Mouse (Mus musculus): ENCODE measurements around the gene Tbk1. TPM values are rescaled to one million over a fixed set of nuclear protein-coding genes. Genes with fewer than 3 reads are reported as not detected.

Gene Tbk1
- polyA plus RNA-seq, 1 experiment from 2014 or later, result 34.8 TPM

GRCm38 (mm10) chr10:121623670-121624069, 37.1 kb upstream of the Tbk1 start:
- Histone ChIP-seq H3K9me3 (ENCODE audit: control insufficient read depth, low read length) (no peaks in the 10 kb centered on the region), H3K36me3 (ENCODE audit: control insufficient read depth, insufficient read depth, low read length) (peaks cover 39% of the 10 kb centered on the region), H3K4me1 (replicated peaks; ENCODE audit: control insufficient read depth, insufficient read depth, low read length) (peaks cover 9% of the 10 kb centered on the region), H3K27me3 (replicated peaks; ENCODE audit: control insufficient read depth, insufficient read depth, low read length) (no peaks in the 10 kb centered on the region), H3K4me2 (ENCODE audit: low read length) (no peak overlapping the region), H3K4me3 (ENCODE audit: low read depth, low read length) (no peak overlapping the region), H3K27ac (ENCODE audit: low read depth) (no peak overlapping the region), H3K9ac (ENCODE audit: low read length) (no peak overlapping the region)
- ATAC-seq (replicated peaks; ENCODE audit: low FRiP score, low TSS enrichment, low read depth), result no peak
- no peak for DNase-seq (ENCODE audit: low spot score)
- 82% methylated on average over 7 of the region's 7 CpGs for WGBS

GRCm38 (mm10) chr10:121622431-121622830, 35.8 kb upstream of the Tbk1 start:
- Histone ChIP-seq H3K9ac (ENCODE audit: low read length) (no peak overlapping the region), H3K36me3 (ENCODE audit: control insufficient read depth, insufficient read depth, low read length) (peaks cover 52% of the 10 kb centered on the region), H3K4me2 (ENCODE audit: low read length) (no peak overlapping the region), H3K27me3 (replicated peaks; ENCODE audit: control insufficient read depth, insufficient read depth, low read length) (no peaks in the 10 kb centered on the region), H3K27ac (ENCODE audit: low read depth) (no peak overlapping the region), H3K4me1 (replicated peaks; ENCODE audit: control insufficient read depth, insufficient read depth, low read length) (peaks cover 9% of the 10 kb centered on the region), H3K4me3 (ENCODE audit: low read depth, low read length) (no peak overlapping the region), H3K9me3 (ENCODE audit: control insufficient read depth, low read length) (no peaks in the 10 kb centered on the region)
- WGBS, result 85% methylated on average over 6 of the region's 6 CpGs
- DNase-seq (ENCODE audit: low spot score) (no peak), ATAC-seq (replicated peaks; ENCODE audit: low FRiP score, low TSS enrichment, low read depth) (no peak)

GRCm38 (mm10) chr10:121615935-121616334, 29.3 kb upstream of the Tbk1 start:
- Histone ChIP-seq H3K36me3 (ENCODE audit: control insufficient read depth, insufficient read depth, low read length) (peaks cover 89% of the 10 kb centered on the region), H3K4me3 (ENCODE audit: low read depth, low read length) (no peak overlapping the region), H3K27me3 (replicated peaks; ENCODE audit: control insufficient read depth, insufficient read depth, low read length) (no peaks in the 10 kb centered on the region), H3K4me1 (replicated peaks; ENCODE audit: control insufficient read depth, insufficient read depth, low read length) (no peaks in the 10 kb centered on the region), H3K4me2 (ENCODE audit: low read length) (no peak overlapping the region), H3K9me3 (ENCODE audit: control insufficient read depth, low read length) (no peaks in the 10 kb centered on the region), H3K27ac (ENCODE audit: low read depth) (no peak overlapping the region), H3K9ac (ENCODE audit: low read length) (no peak overlapping the region)
- no peak for DNase-seq (ENCODE audit: low spot score)
- ATAC-seq (replicated peaks; ENCODE audit: low FRiP score, low TSS enrichment, low read depth), result no peak
- 69% methylated on average over 7 of the region's 7 CpGs for WGBS

DNA sequence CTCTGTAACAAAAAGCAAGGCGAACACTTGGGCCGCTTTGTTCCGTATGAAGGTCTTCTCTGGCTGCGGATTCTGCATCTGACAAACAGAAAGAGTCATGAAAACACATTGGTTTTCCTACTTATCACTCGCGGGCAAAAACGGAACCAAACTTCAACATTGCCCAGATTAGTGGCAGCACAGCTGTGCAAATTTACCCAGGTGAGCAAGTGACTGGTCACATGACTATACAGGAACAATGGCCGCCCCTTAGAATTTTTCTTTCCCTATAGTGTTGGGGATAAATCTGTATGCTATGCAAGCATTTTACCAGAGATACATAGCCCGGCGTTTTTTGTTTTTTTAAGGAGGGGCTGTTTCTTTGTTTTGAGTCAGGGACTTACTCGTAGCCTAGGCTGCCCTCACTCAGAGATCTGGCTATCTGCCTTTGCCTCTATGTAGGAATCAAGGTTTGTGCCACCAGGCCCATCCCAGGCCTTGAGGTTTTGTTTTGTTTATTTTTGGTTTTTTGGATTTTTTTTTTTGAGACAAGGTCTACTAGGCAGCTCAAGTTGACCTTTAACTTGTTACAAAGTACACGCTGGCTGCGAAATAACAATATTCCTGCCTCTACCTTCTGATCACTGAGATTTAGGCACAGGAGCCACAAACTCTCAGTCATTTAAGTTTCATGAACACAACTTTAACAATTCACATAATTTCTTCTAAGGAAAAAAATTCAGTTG, 28.7 kb upstream of the Tbk1 start:
- Histone ChIP-seq H3K27me3 (replicated peaks; ENCODE audit: control insufficient read depth, insufficient read depth, low read length) (no peaks in the 10 kb centered on the region), H3K9ac (ENCODE audit: low read length) (no peak overlapping the region), H3K4me1 (replicated peaks; ENCODE audit: control insufficient read depth, insufficient read depth, low read length) (no peaks in the 10 kb centered on the region), H3K4me3 (ENCODE audit: low read depth, low read length) (no peak overlapping the region), H3K36me3 (ENCODE audit: control insufficient read depth, insufficient read depth, low read length) (peaks cover 89% of the 10 kb centered on the region), H3K4me2 (ENCODE audit: low read length) (no peak overlapping the region), H3K27ac (ENCODE audit: low read depth) (no peak overlapping the region), H3K9me3 (ENCODE audit: control insufficient read depth, low read length) (no peaks in the 10 kb centered on the region)
- 91% methylated on average over 13 of the region's 13 CpGs for WGBS
- DNase-seq (ENCODE audit: low spot score) (no peak), ATAC-seq (replicated peaks; ENCODE audit: low FRiP score, low TSS enrichment, low read depth) (no peak)

DNA sequence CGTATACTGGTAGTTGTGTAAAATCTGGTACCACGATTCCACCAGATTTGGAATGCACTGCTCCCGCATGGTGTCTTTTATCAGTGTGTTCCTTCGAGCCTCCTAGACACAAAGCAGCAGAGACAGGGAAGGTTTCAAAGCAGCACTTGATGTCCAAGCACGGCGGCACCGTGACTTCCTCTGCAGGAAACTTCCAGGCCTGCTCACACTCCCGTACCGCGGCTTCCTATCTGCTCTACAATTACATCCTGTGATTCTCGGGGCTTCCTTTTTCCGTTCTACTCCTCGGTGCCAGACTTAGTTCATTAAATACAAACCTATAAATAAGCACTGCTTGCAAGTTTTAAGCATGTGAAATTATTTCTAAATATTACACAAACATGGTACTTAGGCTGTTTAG, 27.0 kb upstream of the Tbk1 start:
- no peak overlapping the region for H3K27ac ChIP-seq (ENCODE audit: low read depth)
- ATAC-seq (replicated peaks; ENCODE audit: low FRiP score, low TSS enrichment, low read depth) (no peak), DNase-seq (ENCODE audit: low spot score) (no peak)
- H3K36me3 ChIP-seq (ENCODE audit: control insufficient read depth, insufficient read depth, low read length), result peaks cover 89% of the 10 kb centered on the region
- H3K9me3 ChIP-seq (ENCODE audit: control insufficient read depth, low read length), result no peaks in the 10 kb centered on the region
- no peak overlapping the region for H3K4me3 ChIP-seq (ENCODE audit: low read depth, low read length)
- H3K9ac ChIP-seq (ENCODE audit: low read length), result no peak overlapping the region
- WGBS, result 90% methylated on average over 13 of the region's 13 CpGs
- no peak overlapping the region for H3K4me2 ChIP-seq (ENCODE audit: low read length)
- no peaks in the 10 kb centered on the region for H3K4me1 ChIP-seq (replicated peaks; ENCODE audit: control insufficient read depth, insufficient read depth, low read length)
- H3K27me3 ChIP-seq (replicated peaks; ENCODE audit: control insufficient read depth, insufficient read depth, low read length), result no peaks in the 10 kb centered on the region

DNA sequence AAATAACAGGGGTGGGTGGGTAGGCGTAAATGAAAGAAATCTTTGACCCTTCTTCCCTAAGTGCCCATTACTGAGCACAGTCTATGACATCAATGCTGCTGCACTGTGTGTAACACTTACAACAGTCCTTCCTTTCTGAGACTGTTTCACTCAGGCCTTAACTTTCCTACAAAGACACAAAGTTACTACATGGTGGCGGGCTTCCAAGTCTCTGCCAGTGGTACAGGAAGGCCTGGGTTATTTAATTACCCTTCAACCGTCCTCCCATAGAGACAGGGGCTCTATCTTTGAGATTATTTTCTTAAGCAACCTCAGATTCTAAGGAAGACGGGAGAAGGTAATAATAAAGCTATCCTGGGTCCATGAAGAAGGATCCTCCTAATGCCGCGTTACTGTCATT, 25.9 kb upstream of the Tbk1 start:
- no peak overlapping the region for H3K27ac ChIP-seq (ENCODE audit: low read depth)
- no peak overlapping the region for H3K4me2 ChIP-seq (ENCODE audit: low read length)
- H3K4me3 ChIP-seq (ENCODE audit: low read depth, low read length), result no peak overlapping the region
- H3K9me3 ChIP-seq (ENCODE audit: control insufficient read depth, low read length), result no peaks in the 10 kb centered on the region
- peaks cover 89% of the 10 kb centered on the region for H3K36me3 ChIP-seq (ENCODE audit: control insufficient read depth, insufficient read depth, low read length)
- DNase-seq (ENCODE audit: low spot score), result no peak
- no peak overlapping the region for H3K9ac ChIP-seq (ENCODE audit: low read length)
- H3K4me1 ChIP-seq (replicated peaks; ENCODE audit: control insufficient read depth, insufficient read depth, low read length), result no peaks in the 10 kb centered on the region
- 94% methylated on average over 6 of the region's 6 CpGs for WGBS
- no peak for ATAC-seq (replicated peaks; ENCODE audit: low FRiP score, low TSS enrichment, low read depth)
- H3K27me3 ChIP-seq (replicated peaks; ENCODE audit: control insufficient read depth, insufficient read depth, low read length), result no peaks in the 10 kb centered on the region

GRCm38 (mm10) chr10:121611587-121611986, 25.0 kb upstream of the Tbk1 start:
- no peak overlapping the region for H3K4me2 ChIP-seq (ENCODE audit: low read length)
- no peak overlapping the region for H3K9ac ChIP-seq (ENCODE audit: low read length)
- H3K27ac ChIP-seq (ENCODE audit: low read depth), result no peak overlapping the region
- no peaks in the 10 kb centered on the region for H3K9me3 ChIP-seq (ENCODE audit: control insufficient read depth, low read length)
- ATAC-seq (replicated peaks; ENCODE audit: low FRiP score, low TSS enrichment, low read depth) (no peak), DNase-seq (ENCODE audit: low spot score) (no peak)
- peaks cover 89% of the 10 kb centered on the region for H3K36me3 ChIP-seq (ENCODE audit: control insufficient read depth, insufficient read depth, low read length)
- H3K4me1 ChIP-seq (replicated peaks; ENCODE audit: control insufficient read depth, insufficient read depth, low read length), result no peaks in the 10 kb centered on the region
- no peak overlapping the region for H3K4me3 ChIP-seq (ENCODE audit: low read depth, low read length)
- whole genome bisulfite sequencing, result 80% methylated on average over 9 of the region's 10 CpGs
- H3K27me3 ChIP-seq (replicated peaks; ENCODE audit: control insufficient read depth, insufficient read depth, low read length), result no peaks in the 10 kb centered on the region

GRCm38 (mm10) chr10:121608177-121608576, 21.6 kb upstream of the Tbk1 start:
- Histone ChIP-seq H3K27ac (ENCODE audit: low read depth) (no peak overlapping the region), H3K4me1 (replicated peaks; ENCODE audit: control insufficient read depth, insufficient read depth, low read length) (no peaks in the 10 kb centered on the region), H3K27me3 (replicated peaks; ENCODE audit: control insufficient read depth, insufficient read depth, low read length) (no peaks in the 10 kb centered on the region), H3K4me2 (ENCODE audit: low read length) (no peak overlapping the region), H3K9ac (ENCODE audit: low read length) (no peak overlapping the region), H3K36me3 (ENCODE audit: control insufficient read depth, insufficient read depth, low read length) (peaks cover 93% of the 10 kb centered on the region), H3K4me3 (ENCODE audit: low read depth, low read length) (no peak overlapping the region), H3K9me3 (ENCODE audit: control insufficient read depth, low read length) (no peaks in the 10 kb centered on the region)
- ATAC-seq (replicated peaks; ENCODE audit: low FRiP score, low TSS enrichment, low read depth) (no peak), DNase-seq (ENCODE audit: low spot score) (no peak)
- WGBS, result 88% methylated on average over 10 of the region's 10 CpGs

- DNase-seq (ENCODE audit: low spot score) (no peak), ATAC-seq (replicated peaks; ENCODE audit: low FRiP score, low TSS enrichment, low read depth) (no peak)
- no peak overlapping the region for H3K4me2 ChIP-seq (ENCODE audit: low read length)
- no peaks in the 10 kb centered on the region for H3K4me1 ChIP-seq (replicated peaks; ENCODE audit: control insufficient read depth, insufficient read depth, low read length)
- H3K36me3 ChIP-seq (ENCODE audit: control insufficient read depth, insufficient read depth, low read length), result peaks cover 98% of the 10 kb centered on the region
- H3K9ac ChIP-seq (ENCODE audit: low read length), result no peak overlapping the region
- 94% methylated on average over 13 of the region's 13 CpGs for WGBS
- H3K27me3 ChIP-seq (replicated peaks; ENCODE audit: control insufficient read depth, insufficient read depth, low read length), result no peaks in the 10 kb centered on the region
- no peaks in the 10 kb centered on the region for H3K9me3 ChIP-seq (ENCODE audit: control insufficient read depth, low read length)
- no peak overlapping the region for H3K4me3 ChIP-seq (ENCODE audit: low read depth, low read length)
- no peak overlapping the region for H3K27ac ChIP-seq (ENCODE audit: low read depth)
These were observed 18.2 kb upstream of the Tbk1 start for GRCm38 (mm10) chr10:121604632-121605344.
